ENCODE assay signal across 8 mouse cellular contexts in the genomic region with DNA sequence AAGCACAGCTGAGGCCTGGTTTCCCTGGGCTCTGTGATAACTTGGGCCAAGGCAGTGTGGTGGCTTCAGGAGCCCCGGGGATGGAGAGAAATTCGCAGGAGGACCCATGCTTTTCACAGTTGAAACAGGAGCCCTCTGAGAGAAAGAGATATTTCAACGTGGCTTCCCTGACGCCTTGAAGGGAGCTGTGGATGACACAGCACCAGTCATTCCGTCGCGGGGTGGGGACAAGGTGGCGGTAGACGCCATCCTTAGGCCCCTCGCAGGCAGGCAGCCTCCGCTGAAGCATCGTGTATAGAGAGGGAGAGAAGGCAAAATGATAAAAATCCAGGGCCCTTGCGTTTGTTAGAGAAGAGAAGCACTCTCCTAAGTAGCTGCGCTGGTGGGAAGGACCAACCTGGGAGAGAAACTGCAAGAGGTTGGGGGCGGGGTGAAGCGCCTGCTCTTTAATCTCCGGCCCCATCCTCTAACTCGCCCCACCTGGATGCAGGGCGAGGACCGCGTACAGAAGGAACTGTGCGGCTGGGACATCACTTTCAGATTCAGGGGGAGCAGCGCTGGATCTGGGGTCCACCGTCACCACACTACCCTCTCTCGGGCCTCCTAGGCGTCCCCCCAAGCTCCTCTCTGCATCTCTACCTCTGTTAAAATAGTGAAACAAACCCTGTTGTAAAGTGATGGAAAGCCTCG. TPM values are rescaled to one million over a fixed set of nuclear protein-coding genes. Genes with fewer than 3 reads are reported as not detected.
DNase-seq lines count a peak whose midpoint lies in the region; ATAC-seq and TF ChIP-seq lines count a peak whose summit lies in the region.

No protein-coding gene starts in this region.

- no peak for TF ChIP-seq POLR2A in embryonic fibroblast, embryonic 13.5 days (IDR thresholded peaks at IDR 0.05; ENCODE audit: low read depth, low read length)

- peak overlapping the region; percentile 99 for H3K4me2 ChIP-seq in liver, postnatal 0 days (ENCODE audit: low read depth, low read length)

- no peak overlapping the region for H3K27ac ChIP-seq in embryonic fibroblast, embryonic 13.5 days (ENCODE audit: insufficient read depth, low read length)
- H3K27ac ChIP-seq in liver, postnatal 0 days (ENCODE audit: low read depth) = peak overlapping the region; percentile 89

- DNase-seq in heart, adult 11 months = peak; percentile 85
- DNase-seq in heart, adult 8-10 months (ENCODE audit: low spot score) = no peak
- peak; percentile 76 for DNase-seq in ES-CJ7 (ENCODE audit: low read depth, low spot score)
- DNase-seq in liver, postnatal 0 days = peak; percentile 45
- DNase-seq in spleen, postnatal 4 days (ENCODE audit: low spot score in 2 of 2) = peak; percentile 31 to 74
- no peak for DNase-seq in right cerebral cortex, postnatal 25 days

- peak overlapping the region; percentile 86 for H3K9ac ChIP-seq in liver, postnatal 0 days (replicated peaks)

- 3% methylated on average over 27 of the region's 27 CpGs for WGBS in liver, postnatal 0 days (ENCODE audit: insufficient replicate concordance)

- no peak for TF ChIP-seq EP300 in liver, postnatal 0 days (IDR thresholded peaks at IDR 0.05; ENCODE audit: low read depth)

- ATAC-seq in inflammation-experienced regulatory T-cells, adult 6 months = peak; percentile 18
- peak; percentile 3 for ATAC-seq in liver, postnatal 0 days

- no peaks in the 10 kb centered on the region; the same call in 1 of the 2 replicates for H3K36me3 ChIP-seq in liver, postnatal 0 days (replicated peaks; ENCODE audit: insufficient read depth, low read length)

- H3K4me1 ChIP-seq in embryonic fibroblast, embryonic 13.5 days (ENCODE audit: control insufficient read depth, insufficient read depth, low read length) = 0 out of 2 replicates have a peak, but pooled peaks cover 2% of the 10 kb centered on the region
- H3K4me1 ChIP-seq in liver, postnatal 0 days (ENCODE audit: insufficient read depth) = peaks cover 35% of the 10 kb centered on the region

- TF ChIP-seq CTCF in embryonic fibroblast, embryonic 13.5 days (IDR thresholded peaks at IDR 0.05; ENCODE audit: borderline replicate concordance, insufficient read depth, low read length) = no peak
- no peak for TF ChIP-seq CTCF in liver, postnatal 0 days (IDR thresholded peaks at IDR 0.05; ENCODE audit: low read depth)

- no peaks in the 10 kb centered on the region for H3K9me3 ChIP-seq in liver, postnatal 0 days (ENCODE audit: low read length)

- H3K4me3 ChIP-seq in embryonic fibroblast, embryonic 13.5 days (ENCODE audit: insufficient read depth, low read length) = peak overlapping the region; percentile 94
- peak overlapping the region; percentile 75 for H3K4me3 ChIP-seq in liver, postnatal 0 days (ENCODE audit: low read depth, low read length)

- no peaks in the 10 kb centered on the region for H3K27me3 ChIP-seq in liver, postnatal 0 days (ENCODE audit: insufficient read depth, low read length)

RNA-seq across cellular contexts. Expression of a gene that starts 46.9 kb away (rescaled TPM):
- total RNA-seq in heart, adult 8-10 months (2022) = 10 to 100 TPM; 44.5 to 54.0 (median 52.6) TPM
- polyA plus RNA-seq in embryonic fibroblast, embryonic 13.5 days (2011; ENCODE audit: insufficient read length, low read depth, missing spikeins) = 14.1 and 15.5 TPM in 2 replicates
- 1 to 10 TPM in 2 of 3 experiments, under 1 TPM in 1; 0.91 to 6.8 (median 5.0) TPM for polyA plus RNA-seq in inflammation-experienced regulatory T-cells, adult 6 months (2017; shearing (Covaris generic))
- 3.8 and 4.4 TPM in 2 replicates for polyA plus RNA-seq in liver, postnatal 0 days (2015; fragmentation: Nextera tagmentation; extraction: Ambion mirVana)

Comparison
In these comparisons a context has a peak if more than half of its experiments do, and no peak if none do; other contexts are left out.
1. DNase-seq: peak in heart, adult 11 months (single experiment), ES-CJ7 (single experiment), liver, postnatal 0 days (single experiment) and spleen, postnatal 4 days (2 of 2); none in heart, adult 8-10 months (single experiment) and right cerebral cortex, postnatal 25 days (single experiment).